Mouse (Mus musculus): ENCODE data around the gene Dnah3. TPM values are rescaled to one million over a fixed set of nuclear protein-coding genes. Genes with fewer than 3 reads are reported as not detected.

Dnah3 gene
- not detected in 2 replicates for polyA plus RNA-seq (2012; rRNA removed)

DNA sequence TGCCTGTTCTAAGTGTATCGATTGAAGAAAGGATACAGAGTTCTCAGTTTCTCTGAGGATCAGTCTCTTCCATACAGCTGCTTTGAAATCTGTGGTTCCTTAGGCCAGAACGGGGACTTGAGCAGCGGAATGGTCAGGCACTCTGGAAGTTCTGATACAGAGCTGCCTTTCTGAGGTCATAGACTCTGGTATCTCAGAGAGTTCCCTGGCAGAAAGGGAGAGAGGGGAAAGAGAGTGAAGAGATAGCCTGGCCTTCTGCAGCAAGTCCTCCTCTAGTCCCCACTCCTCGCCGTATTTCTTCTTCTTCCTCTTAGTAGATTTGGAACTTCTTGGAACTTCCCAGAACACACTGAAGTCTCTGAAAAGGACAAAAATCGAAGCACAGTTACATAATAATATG lies at the start of gene Dnah3:
TSS of gene Dnah3 (minus strand) at position 101 of the 400 bp plus-strand sequence.

DNA sequence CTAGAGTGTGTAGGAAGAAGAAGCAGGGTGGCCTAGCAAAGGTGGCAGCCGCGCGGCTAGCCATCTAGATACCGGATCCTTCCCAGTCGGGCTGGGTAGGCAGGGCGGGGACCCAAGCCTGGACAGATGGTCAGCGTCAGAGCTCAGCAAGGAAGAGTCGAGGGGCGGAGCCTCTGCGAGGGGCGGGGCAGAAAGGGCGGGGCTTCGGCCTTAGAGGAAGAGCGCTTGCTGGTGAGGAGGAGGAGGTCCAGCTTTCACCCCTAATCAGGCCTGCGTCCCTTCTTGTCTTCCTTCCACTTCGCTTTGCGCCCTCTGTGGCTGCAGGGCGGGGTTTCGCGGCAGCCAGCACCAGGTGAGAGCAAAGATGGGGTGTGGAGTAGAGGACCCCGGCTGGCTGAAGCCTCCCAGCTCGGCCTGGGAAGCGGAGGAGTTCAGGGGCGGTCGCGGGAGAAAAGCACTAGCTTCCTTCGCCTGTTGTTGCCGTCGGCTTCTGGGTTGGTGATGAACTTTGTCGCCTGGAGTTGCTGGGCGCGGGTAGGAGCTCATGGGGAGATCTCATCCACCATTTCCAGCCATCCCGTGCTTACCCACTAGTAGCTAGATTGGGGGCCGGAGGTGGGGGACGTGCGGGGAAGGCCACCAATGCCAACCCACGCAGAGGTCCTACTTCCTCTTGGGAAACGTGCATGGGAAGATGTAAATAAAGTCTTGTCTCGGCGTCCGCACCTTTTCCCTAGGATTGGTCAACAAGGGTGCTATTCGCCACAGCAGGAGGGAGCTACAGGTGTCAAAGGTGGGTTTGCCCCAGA lies 7.3 kb upstream of the Dnah3 start, which contains the start of gene Tmem159:
TSS of gene Tmem159 (plus strand) at position 190 of the 809 bp plus-strand sequence.

DNA sequence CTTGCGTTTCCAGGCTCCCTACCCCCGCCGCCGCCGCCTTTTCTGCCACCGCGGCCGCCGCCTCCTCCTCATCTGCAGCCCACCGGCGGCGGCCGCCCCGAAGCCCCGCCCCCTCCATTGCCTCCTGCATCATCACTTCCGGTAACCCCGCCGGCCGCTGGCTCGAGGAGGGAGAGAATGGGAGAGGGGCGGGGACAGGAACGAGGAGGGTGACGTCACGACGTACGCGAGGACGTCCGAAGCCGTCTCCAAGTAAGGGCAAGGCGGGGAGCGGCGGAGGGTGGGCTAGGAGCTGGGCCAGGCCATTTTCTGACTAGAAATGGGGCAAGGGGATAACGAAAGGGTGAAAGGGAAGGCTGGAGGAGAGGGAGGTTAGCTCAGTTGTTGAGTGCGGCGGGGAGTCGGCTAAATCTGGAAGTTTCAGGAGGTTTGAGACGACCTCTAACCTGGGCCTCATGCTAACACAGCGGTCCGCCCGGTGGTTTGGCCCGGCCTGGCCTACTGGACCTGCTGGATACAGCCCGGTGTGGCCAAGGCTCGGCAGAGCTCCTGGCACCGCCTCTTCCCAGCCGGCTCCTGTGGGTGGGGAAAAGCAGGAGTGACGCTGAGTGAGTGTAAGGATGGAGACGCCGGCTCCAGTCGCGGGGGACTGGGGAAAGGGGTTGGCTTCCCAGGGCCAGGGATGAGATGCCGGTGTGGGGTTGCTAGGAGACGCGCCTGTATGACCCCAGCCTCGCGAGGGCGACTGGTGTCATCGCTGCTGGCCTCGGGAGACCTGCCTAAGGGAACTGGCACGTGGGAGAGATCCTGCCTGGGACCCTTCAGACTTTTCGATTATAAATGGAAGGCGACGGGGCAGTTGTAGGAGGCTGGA lies 199.2 kb downstream of the Dnah3 start, which contains the start of the genes Lyrm1 and Dcun1d3:
TSS of gene Lyrm1 (plus strand) at position 223 of the 874 bp plus-strand sequence.
TSS of gene Dcun1d3 (minus strand) at position 660 of the 874 bp plus-strand sequence.

Other genes starting within 250 kb of the Dnah3 start
- 0.79 and 0.89 TPM in 2 replicates for gene Lyrm1, start 199.4 kb downstream of the Dnah3 start, polyA plus RNA-seq (2012; rRNA removed)
- gene Dcun1d3, start 199.0 kb downstream of the Dnah3 start, polyA plus RNA-seq (2012; rRNA removed): 2.3 and 4.8 TPM in 2 replicates
- 24.8 and 36.6 TPM in 2 replicates for gene Tmem159, start 7.1 kb upstream of the Dnah3 start, polyA plus RNA-seq (2012; rRNA removed)
- 0.22 and 0.39 TPM in 2 replicates for gene Zp2, start 50.0 kb upstream of the Dnah3 start, polyA plus RNA-seq (2012; rRNA removed)
- 7.0 and 8.9 TPM in 2 replicates for gene Anks4b, start 78.6 kb upstream of the Dnah3 start, polyA plus RNA-seq (2012; rRNA removed)
- 3.5 and 4.3 TPM in 2 replicates for gene Crym, start 106.8 kb upstream of the Dnah3 start, polyA plus RNA-seq (2012; rRNA removed)
- 0.02 TPM in 1 of 2 replicates, not detected in the other for gene Abca14, start 108.7 kb upstream of the Dnah3 start, polyA plus RNA-seq (2012; rRNA removed)
- not detected in 2 replicates for gene Abca15, start 233.4 kb upstream of the Dnah3 start, polyA plus RNA-seq (2012; rRNA removed)

Measured in colon, adult 2 months (tissue).